Mouse (Mus musculus): ENCODE data around the gene Cbx7. TPM values are rescaled to one million over a fixed set of nuclear protein-coding genes. Genes with fewer than 3 reads are reported as not detected.

The Cbx7 gene
- polyA plus RNA-seq, 1 experiment from 2014 or later, result 0.97 TPM

- H3K27me3 ChIP-seq (ENCODE audit: control insufficient read depth, insufficient read depth, low read length), result peaks cover 13% of the 10 kb centered on the region
- DNase-seq (ENCODE audit: low spot score), result no peak
- no peak overlapping the region; the same call in 1 of the 2 replicates for H3K9ac ChIP-seq (ENCODE audit: low read length)
- H3K9me3 ChIP-seq (ENCODE audit: control insufficient read depth, low read length), result no peaks in the 10 kb centered on the region
- no peak overlapping the region for H3K4me2 ChIP-seq (ENCODE audit: low read depth, severe bottlenecking)
- no peaks in the 10 kb centered on the region for H3K36me3 ChIP-seq (ENCODE audit: control insufficient read depth, insufficient read depth, low read length)
- H3K4me1 ChIP-seq (ENCODE audit: control insufficient read depth, insufficient read depth, low read length), result no peaks in the 10 kb centered on the region
- ATAC-seq (ENCODE audit: insufficient number of reproducible peaks, low FRiP score, low TSS enrichment, low read depth), result no peak
- 74% methylated on average over 10 of the region's 10 CpGs for WGBS
- H3K4me3 ChIP-seq (ENCODE audit: low read depth, low read length), result no peak overlapping the region
- no peak overlapping the region for H3K27ac ChIP-seq (replicated peaks; ENCODE audit: low read depth, low read length)
These were observed 34.5 kb upstream of the Cbx7 start for GRCm38 (mm10) chr15:80005436-80005835.

- no peak overlapping the region for H3K4me3 ChIP-seq (ENCODE audit: low read depth, low read length)
- no peaks in the 10 kb centered on the region for H3K9me3 ChIP-seq (ENCODE audit: control insufficient read depth, low read length)
- DNase-seq (ENCODE audit: low spot score) (no peak), ATAC-seq (ENCODE audit: insufficient number of reproducible peaks, low FRiP score, low TSS enrichment, low read depth) (no peak)
- no peak overlapping the region for H3K9ac ChIP-seq (ENCODE audit: low read length)
- no peaks in the 10 kb centered on the region for H3K36me3 ChIP-seq (ENCODE audit: control insufficient read depth, insufficient read depth, low read length)
- no peak overlapping the region for H3K4me2 ChIP-seq (ENCODE audit: low read depth, severe bottlenecking)
- no peaks in the 10 kb centered on the region for H3K4me1 ChIP-seq (ENCODE audit: control insufficient read depth, insufficient read depth, low read length)
- WGBS, result 68% methylated on average over 14 of the region's 14 CpGs
- H3K27me3 ChIP-seq (ENCODE audit: control insufficient read depth, insufficient read depth, low read length), result peaks cover 9% of the 10 kb centered on the region; the same call in 1 of the 2 replicates
- no peak overlapping the region for H3K27ac ChIP-seq (replicated peaks; ENCODE audit: low read depth, low read length)
These were observed 33.9 kb upstream of the Cbx7 start for GRCm38 (mm10) chr15:80004644-80005340.

GRCm38 (mm10) chr15:80003581-80003980, 32.7 kb upstream of the Cbx7 start:
- Histone ChIP-seq H3K4me3 (ENCODE audit: low read depth, low read length) (no peak overlapping the region), H3K4me1 (ENCODE audit: control insufficient read depth, insufficient read depth, low read length) (no peaks in the 10 kb centered on the region), H3K27me3 (ENCODE audit: control insufficient read depth, insufficient read depth, low read length) (no peaks in the 10 kb centered on the region), H3K9ac (ENCODE audit: low read length) (no peak overlapping the region), H3K36me3 (ENCODE audit: control insufficient read depth, insufficient read depth, low read length) (no peaks in the 10 kb centered on the region), H3K4me2 (ENCODE audit: low read depth, severe bottlenecking) (no peak overlapping the region), H3K9me3 (ENCODE audit: control insufficient read depth, low read length) (no peaks in the 10 kb centered on the region), H3K27ac (replicated peaks; ENCODE audit: low read depth, low read length) (no peak overlapping the region)
- ATAC-seq (ENCODE audit: insufficient number of reproducible peaks, low FRiP score, low TSS enrichment, low read depth), result no peak
- DNase-seq (ENCODE audit: low spot score), result no peak
- 58% methylated on average over 2 of the region's 2 CpGs for WGBS

GRCm38 (mm10) chr15:80001601-80002000, 30.7 kb upstream of the Cbx7 start:
- Histone ChIP-seq H3K4me1 (ENCODE audit: control insufficient read depth, insufficient read depth, low read length) (no peaks in the 10 kb centered on the region), H3K4me2 (ENCODE audit: low read depth, severe bottlenecking) (no peak overlapping the region), H3K9ac (ENCODE audit: low read length) (no peak overlapping the region), H3K27ac (replicated peaks; ENCODE audit: low read depth, low read length) (no peak overlapping the region), H3K9me3 (ENCODE audit: control insufficient read depth, low read length) (no peaks in the 10 kb centered on the region), H3K36me3 (ENCODE audit: control insufficient read depth, insufficient read depth, low read length) (no peaks in the 10 kb centered on the region), H3K27me3 (ENCODE audit: control insufficient read depth, insufficient read depth, low read length) (no peaks in the 10 kb centered on the region), H3K4me3 (ENCODE audit: low read depth, low read length) (no peak overlapping the region)
- ATAC-seq (ENCODE audit: insufficient number of reproducible peaks, low FRiP score, low TSS enrichment, low read depth) (no peak), DNase-seq (ENCODE audit: low spot score) (no peak)
- WGBS, result 91% methylated on average over 23 of the region's 23 CpGs

GRCm38 (mm10) chr15:80000694-80001093, 29.8 kb upstream of the Cbx7 start:
- Histone ChIP-seq H3K27ac (replicated peaks; ENCODE audit: low read depth, low read length) (no peak overlapping the region), H3K27me3 (ENCODE audit: control insufficient read depth, insufficient read depth, low read length) (no peaks in the 10 kb centered on the region), H3K4me1 (ENCODE audit: control insufficient read depth, insufficient read depth, low read length) (no peaks in the 10 kb centered on the region), H3K36me3 (ENCODE audit: control insufficient read depth, insufficient read depth, low read length) (no peaks in the 10 kb centered on the region), H3K9me3 (ENCODE audit: control insufficient read depth, low read length) (no peaks in the 10 kb centered on the region), H3K4me2 (ENCODE audit: low read depth, severe bottlenecking) (no peak overlapping the region), H3K9ac (ENCODE audit: low read length) (no peak overlapping the region), H3K4me3 (ENCODE audit: low read depth, low read length) (no peak overlapping the region)
- 65% methylated on average over 8 of the region's 8 CpGs for whole genome bisulfite sequencing
- ATAC-seq (ENCODE audit: insufficient number of reproducible peaks, low FRiP score, low TSS enrichment, low read depth), result no peak
- DNase-seq (ENCODE audit: low spot score), result no peak

- DNase-seq (ENCODE audit: low spot score) (no peak), ATAC-seq (ENCODE audit: insufficient number of reproducible peaks, low FRiP score, low TSS enrichment, low read depth) (no peak)
- Histone ChIP-seq H3K4me2 (ENCODE audit: low read depth, severe bottlenecking) (no peak overlapping the region), H3K9ac (ENCODE audit: low read length) (no peak overlapping the region), H3K9me3 (ENCODE audit: control insufficient read depth, low read length) (no peaks in the 10 kb centered on the region), H3K36me3 (ENCODE audit: control insufficient read depth, insufficient read depth, low read length) (no peaks in the 10 kb centered on the region), H3K27me3 (ENCODE audit: control insufficient read depth, insufficient read depth, low read length) (no peaks in the 10 kb centered on the region), H3K4me1 (ENCODE audit: control insufficient read depth, insufficient read depth, low read length) (no peaks in the 10 kb centered on the region), H3K27ac (replicated peaks; ENCODE audit: low read depth, low read length) (no peak overlapping the region), H3K4me3 (ENCODE audit: low read depth, low read length) (no peak overlapping the region)
- 78% methylated on average over 3 of the region's 3 CpGs for WGBS
These were observed 27.1 kb upstream of the Cbx7 start for GRCm38 (mm10) chr15:79997988-79998387.

- Histone ChIP-seq H3K4me2 (ENCODE audit: low read depth, severe bottlenecking) (no peak overlapping the region), H3K4me3 (ENCODE audit: low read depth, low read length) (no peak overlapping the region), H3K9me3 (ENCODE audit: control insufficient read depth, low read length) (no peaks in the 10 kb centered on the region), H3K27me3 (ENCODE audit: control insufficient read depth, insufficient read depth, low read length) (no peaks in the 10 kb centered on the region), H3K4me1 (ENCODE audit: control insufficient read depth, insufficient read depth, low read length) (no peaks in the 10 kb centered on the region), H3K36me3 (ENCODE audit: control insufficient read depth, insufficient read depth, low read length) (no peaks in the 10 kb centered on the region), H3K9ac (ENCODE audit: low read length) (no peak overlapping the region), H3K27ac (replicated peaks; ENCODE audit: low read depth, low read length) (no peak overlapping the region)
- no peak for ATAC-seq (ENCODE audit: insufficient number of reproducible peaks, low FRiP score, low TSS enrichment, low read depth)
- DNase-seq (ENCODE audit: low spot score), result no peak
- 93% methylated on average over 11 of the region's 11 CpGs for WGBS
These were observed 25.9 kb upstream of the Cbx7 start for GRCm38 (mm10) chr15:79996781-79997180.

- Histone ChIP-seq H3K4me3 (ENCODE audit: low read depth, low read length) (no peak overlapping the region), H3K9ac (ENCODE audit: low read length) (no peak overlapping the region), H3K27ac (replicated peaks; ENCODE audit: low read depth, low read length) (no peak overlapping the region), H3K9me3 (ENCODE audit: control insufficient read depth, low read length) (no peaks in the 10 kb centered on the region), H3K27me3 (ENCODE audit: control insufficient read depth, insufficient read depth, low read length) (no peaks in the 10 kb centered on the region), H3K36me3 (ENCODE audit: control insufficient read depth, insufficient read depth, low read length) (no peaks in the 10 kb centered on the region), H3K4me2 (ENCODE audit: low read depth, severe bottlenecking) (no peak overlapping the region), H3K4me1 (ENCODE audit: control insufficient read depth, insufficient read depth, low read length) (no peaks in the 10 kb centered on the region)
- 90% methylated on average over 7 of the region's 7 CpGs for WGBS
- ATAC-seq (ENCODE audit: insufficient number of reproducible peaks, low FRiP score, low TSS enrichment, low read depth) (no peak), DNase-seq (ENCODE audit: low spot score) (no peak)
These were observed 24.6 kb upstream of the Cbx7 start for GRCm38 (mm10) chr15:79995552-79995951.

- ATAC-seq (ENCODE audit: insufficient number of reproducible peaks, low FRiP score, low TSS enrichment, low read depth), result no peak
- Histone ChIP-seq H3K9ac (ENCODE audit: low read length) (no peak overlapping the region), H3K4me3 (ENCODE audit: low read depth, low read length) (no peak overlapping the region), H3K4me1 (ENCODE audit: control insufficient read depth, insufficient read depth, low read length) (no peaks in the 10 kb centered on the region), H3K9me3 (ENCODE audit: control insufficient read depth, low read length) (no peaks in the 10 kb centered on the region), H3K27me3 (ENCODE audit: control insufficient read depth, insufficient read depth, low read length) (no peaks in the 10 kb centered on the region), H3K4me2 (ENCODE audit: low read depth, severe bottlenecking) (no peak overlapping the region), H3K36me3 (ENCODE audit: control insufficient read depth, insufficient read depth, low read length) (no peaks in the 10 kb centered on the region), H3K27ac (replicated peaks; ENCODE audit: low read depth, low read length) (no peak overlapping the region)
- no peak for DNase-seq (ENCODE audit: low spot score)
- WGBS, result 81% methylated on average over 4 of the region's 4 CpGs
These were observed 23.6 kb upstream of the Cbx7 start for GRCm38 (mm10) chr15:79994566-79994965.

All from limb, embryonic 11.5 days (tissue).